Mouse (Mus musculus) heart, adult 2 months (tissue): ENCODE data around the gene Nr2e1. TPM values are rescaled to one million over a fixed set of nuclear protein-coding genes. Genes with fewer than 3 reads are reported as not detected.

ENCODE experiments used
- DNase-seq, 2 experiments: peaks; one replicate each; pipeline ENCODE4 v3.0.0; 2021
- H3K27ac ChIP-seq: fragments of 200-600 bp; 2 replicates; pipeline ENCODE4 v1.8.1; 2022
- H3K27me3 ChIP-seq: fragments of 200-500 bp; 2 replicates; pipeline ENCODE4 v1.6.1; 2012; ENCODE audit warnings: mild to moderate bottlenecking, low read length, inconsistent platforms, mixed read lengths; ENCODE audit not compliant: control insufficient read depth, insufficient read depth
- H3K36me3 ChIP-seq: fragments of 200-500 bp; 2 replicates; pipeline ENCODE4 v1.6.1; 2012; ENCODE audit warnings: low read length, inconsistent platforms; ENCODE audit not compliant: control insufficient read depth, insufficient read depth
- H3K4me1 ChIP-seq: fragments of 200-500 bp; 2 replicates; pipeline ENCODE4 v1.6.1; 2011; ENCODE audit warnings: low read length; ENCODE audit not compliant: control insufficient read depth, insufficient read depth
- H3K4me3 ChIP-seq: fragments of 200-600 bp; 2 replicates; pipeline ENCODE4 v1.8.1; 2022
- H3K79me2 ChIP-seq: fragments of 200-500 bp; replicated peaks from 2 replicates; pipeline ENCODE4 v1.6.1; 2012; ENCODE audit warnings: mild to moderate bottlenecking, inconsistent platforms, low read length, moderate library complexity, mixed read lengths; ENCODE audit not compliant: control insufficient read depth, insufficient read depth
- H3K9ac ChIP-seq: fragments of 200-500 bp; 2 replicates; pipeline ENCODE4 v1.6.1; 2012; ENCODE audit warnings: low read depth, mild to moderate bottlenecking, control low read depth, inconsistent platforms, low read length, mixed read lengths
- CTCF ChIP-seq: fragments of 200-600 bp; IDR thresholded peaks from 2 replicates; pipeline ENCODE4 v1.8.1; 2022; ENCODE audit warnings: antibody characterized with exemption, mild to moderate bottlenecking, moderate library complexity
- EP300 ChIP-seq: fragments of 200-500 bp; IDR thresholded peaks from 2 replicates; pipeline ENCODE4 v1.6.1; 2011; ENCODE audit warnings: low read depth, low read length, control low read depth; ENCODE audit not compliant: insufficient read depth
- POLR2A ChIP-seq: fragments of 200-500 bp; IDR thresholded peaks from 2 replicates; pipeline ENCODE4 v1.6.1; 2011; ENCODE audit warnings: mild to moderate bottlenecking, low read depth, low read length, control low read depth; ENCODE audit not compliant: insufficient read depth
- WGBS: fragments of 180-500 bp; shearing (Covaris S2); methylation state at CpG from one replicate; pipeline ENCODE4 v1.1.7; 2018; 5-methylcytosine and 5-hydroxymethylcytosine counted together
- intact Hi-C: fragments of 180-260 bp; cut with DNase I; formaldehyde crosslinking; loops from one replicate; pipeline ENCODE4 v1.15.1; 2025
- polyA plus RNA-seq: library from polyadenylated mRNA; depleted of rRNA; stranded (reverse); fragments of >200 nt; gene quantifications from 2 replicates; pipeline ENCODE4 v1.2.3, GENCODE M21; 2012
- total RNA-seq, 2 experiments: library from RNA; stranded (reverse); gene quantifications; 2 replicates each; pipeline ENCODE4 v1.2.3; 2021

Gene Nr2e1
- total and polyA plus RNA-seq, 3 experiments, result not detected

DNA sequence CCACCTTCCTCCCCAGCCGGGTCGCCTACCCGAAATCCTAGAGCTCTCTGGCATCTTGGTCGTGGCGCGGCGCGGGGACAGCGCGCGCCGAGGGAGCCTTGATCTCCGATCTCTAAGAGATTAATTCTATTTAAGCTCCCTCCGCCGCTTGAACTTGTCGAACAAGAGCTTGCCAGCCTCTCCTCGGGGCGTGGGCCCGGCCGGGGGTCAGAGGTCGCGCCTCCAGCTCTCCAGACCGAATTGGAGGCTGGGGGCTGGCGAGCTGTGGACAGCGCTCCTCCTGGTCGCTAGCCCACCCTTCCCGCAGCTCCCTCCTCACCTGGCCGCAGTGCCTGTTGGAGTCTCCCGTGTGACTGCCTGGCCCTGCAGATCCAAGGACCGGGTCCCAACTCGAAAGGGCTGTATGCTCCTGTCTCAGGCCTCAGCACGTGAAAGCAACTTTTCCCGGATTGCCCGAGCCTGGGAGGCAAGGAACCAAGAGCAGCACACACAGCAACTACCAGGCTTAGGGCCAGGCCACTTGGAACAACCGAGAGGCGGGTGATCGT lies 1.1 kb upstream of the Nr2e1 start:
- intact Hi-C loops, result loop anchor here (5.0 kb wide), 1 partner anchor 48 kb away; no protein-coding TSS in a partner anchor
- Histone ChIP-seq H3K4me1 (peaks cover 2% of the 10 kb centered on the region; the same call in 1 of the 2 replicates), H3K36me3 (no peaks in the 10 kb centered on the region), H3K27ac (no peak overlapping the region), H3K79me2 (no peaks in the 10 kb centered on the region), H3K27me3 (peaks cover 54% of the 10 kb centered on the region), H3K4me3 (no peak overlapping the region), H3K9ac (no peak overlapping the region)
- DNase-seq, result no peak
- 4% methylated on average over 37 of the region's 37 CpGs for WGBS
- no peak for TF ChIP-seq EP300
- no peak for TF ChIP-seq POLR2A
- TF ChIP-seq CTCF, result no peak

DNA sequence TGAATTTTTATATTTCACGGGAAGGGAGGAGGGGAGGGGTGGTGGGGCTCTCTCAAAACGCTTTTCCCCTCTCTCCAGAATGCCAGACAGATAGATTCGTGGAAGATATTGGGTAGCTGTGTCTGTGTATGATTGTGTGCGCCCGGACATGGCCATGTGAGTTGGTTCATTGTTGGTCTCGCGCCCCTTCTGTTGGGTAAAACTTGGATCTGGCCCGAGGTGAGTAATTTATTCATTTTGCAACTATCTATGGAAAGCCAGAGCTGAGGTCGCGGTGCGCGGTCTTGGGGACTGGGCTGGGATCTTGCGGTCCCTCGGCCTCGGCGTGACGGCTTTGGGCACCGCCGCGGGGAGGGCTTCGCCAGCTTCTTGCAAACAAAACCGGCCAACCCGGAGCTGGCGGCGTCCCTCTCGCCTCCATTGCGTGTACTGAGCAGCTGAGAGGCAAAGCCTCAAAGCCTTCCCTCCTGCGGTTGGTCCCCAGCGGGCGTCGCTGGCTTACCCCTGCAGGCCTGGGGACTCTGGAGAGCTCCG lies 537 bp upstream of the Nr2e1 start:
- no peak overlapping the region for H3K4me3 ChIP-seq
- H3K9ac ChIP-seq, result no peak overlapping the region
- peak in 1 of 2 experiments; percentile 26 for DNase-seq
- H3K4me1 ChIP-seq, result peaks cover 2% of the 10 kb centered on the region; the same call in 1 of the 2 replicates
- H3K27me3 ChIP-seq, result peaks cover 58% of the 10 kb centered on the region
- intact Hi-C loops, result loop anchor here (5.0 kb wide), 1 partner anchor 48 kb away; no protein-coding TSS in a partner anchor
- TF ChIP-seq CTCF (no peak), EP300 (no peak), POLR2A (no peak)
- no peaks in the 10 kb centered on the region for H3K79me2 ChIP-seq
- WGBS, result 3% methylated on average over 32 of the region's 32 CpGs
- no peak overlapping the region for H3K27ac ChIP-seq
- no peaks in the 10 kb centered on the region for H3K36me3 ChIP-seq

DNA sequence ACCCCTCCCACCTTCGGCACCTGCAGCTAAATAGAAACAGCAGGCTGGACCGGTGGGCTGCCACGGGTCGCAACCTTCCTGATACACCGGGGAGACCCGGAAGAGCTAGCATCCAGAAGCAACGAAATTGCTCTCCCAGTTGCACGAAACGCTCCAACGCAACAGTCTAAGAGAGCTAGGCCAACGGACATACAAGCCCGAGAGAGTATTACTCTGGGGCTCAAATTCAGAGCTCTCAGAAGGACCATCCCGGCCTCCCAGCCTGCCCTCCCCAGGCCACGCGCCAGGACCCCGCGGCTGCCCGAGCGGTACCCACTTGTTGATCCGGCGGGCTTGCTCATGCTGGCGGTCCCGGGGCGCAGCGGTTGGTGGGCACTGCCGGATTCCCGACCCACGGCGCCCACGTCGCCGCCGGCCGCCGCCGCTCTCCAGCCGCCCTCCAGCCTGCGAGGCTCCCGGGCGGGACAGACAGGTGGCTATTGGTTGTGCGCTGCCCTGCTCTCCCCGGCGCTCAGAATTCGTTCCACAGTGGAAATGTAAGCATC lies 794 bp downstream of the Nr2e1 start:
- WGBS, result 2% methylated on average over 44 of the region's 44 CpGs
- no peak for TF ChIP-seq EP300
- no peak for TF ChIP-seq CTCF
- no peak for TF ChIP-seq POLR2A
- Histone ChIP-seq H3K9ac (no peak overlapping the region), H3K36me3 (no peaks in the 10 kb centered on the region), H3K79me2 (no peaks in the 10 kb centered on the region), H3K27me3 (peaks cover 58% of the 10 kb centered on the region), H3K27ac (no peak overlapping the region), H3K4me1 (peaks cover 2% of the 10 kb centered on the region; the same call in 1 of the 2 replicates), H3K4me3 (no peak overlapping the region)
- intact Hi-C loops, result loop anchor here (5.0 kb wide), 1 partner anchor 50 kb away; no protein-coding TSS in a partner anchor
- peak in 1 of 2 experiments; percentile 28 for DNase-seq

DNA sequence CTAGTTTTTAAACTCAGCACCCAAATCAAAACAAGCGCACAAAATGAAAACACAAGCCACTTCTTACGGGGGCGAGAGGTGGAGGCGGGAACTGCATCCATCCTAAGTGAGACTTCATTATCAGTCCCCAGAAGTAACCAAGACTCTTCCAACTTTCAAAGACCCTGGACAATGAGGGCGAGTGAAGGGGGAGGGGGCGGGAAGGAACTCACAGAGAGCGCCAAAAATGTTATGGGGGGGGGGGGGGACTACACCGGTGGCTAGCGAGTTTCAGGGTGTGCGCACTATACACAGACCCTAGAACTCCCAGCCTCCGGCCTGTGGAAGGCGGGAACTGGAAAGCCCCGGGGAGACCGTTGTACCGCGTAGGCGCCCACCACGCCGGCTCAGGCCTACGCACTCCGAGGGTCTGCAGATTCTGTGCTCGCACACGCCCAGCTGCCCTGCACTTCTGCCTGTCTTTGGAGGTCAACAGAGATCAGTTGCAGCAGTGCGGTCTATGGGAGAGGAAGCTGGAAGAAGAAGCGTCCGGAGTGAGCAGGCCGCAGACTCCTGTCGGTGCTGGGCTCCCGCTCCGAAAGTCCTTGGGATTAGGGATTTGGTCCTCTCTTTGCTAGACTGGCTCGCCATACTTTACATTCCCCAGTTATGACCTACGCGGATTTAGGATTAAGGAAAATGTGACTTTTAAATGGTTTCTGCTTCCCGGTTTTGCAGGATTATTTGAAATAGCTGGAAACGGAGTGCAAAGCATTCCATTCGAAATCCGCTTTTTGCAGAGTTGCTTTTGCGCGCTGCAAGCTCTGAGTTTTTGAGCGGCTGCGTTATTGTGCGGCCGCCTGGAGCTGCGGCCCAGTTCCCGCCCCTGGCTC lies 1.5 kb downstream of the Nr2e1 start:
- Histone ChIP-seq H3K4me3 (no peak overlapping the region), H3K79me2 (no peaks in the 10 kb centered on the region), H3K9ac (no peak overlapping the region), H3K27me3 (peaks cover 58% of the 10 kb centered on the region), H3K27ac (no peak overlapping the region), H3K4me1 (peaks cover 2% of the 10 kb centered on the region; the same call in 1 of the 2 replicates), H3K36me3 (no peaks in the 10 kb centered on the region)
- DNase-seq, result peak in 1 of 2 experiments; percentile 39
- intact Hi-C loops, result loop anchor here (5.0 kb wide), 1 partner anchor 50 kb away; no protein-coding TSS in a partner anchor
- WGBS, result 8% methylated on average over 45 of the region's 45 CpGs
- TF ChIP-seq POLR2A, result no peak
- no peak for TF ChIP-seq CTCF
- no peak for TF ChIP-seq EP300

DNA sequence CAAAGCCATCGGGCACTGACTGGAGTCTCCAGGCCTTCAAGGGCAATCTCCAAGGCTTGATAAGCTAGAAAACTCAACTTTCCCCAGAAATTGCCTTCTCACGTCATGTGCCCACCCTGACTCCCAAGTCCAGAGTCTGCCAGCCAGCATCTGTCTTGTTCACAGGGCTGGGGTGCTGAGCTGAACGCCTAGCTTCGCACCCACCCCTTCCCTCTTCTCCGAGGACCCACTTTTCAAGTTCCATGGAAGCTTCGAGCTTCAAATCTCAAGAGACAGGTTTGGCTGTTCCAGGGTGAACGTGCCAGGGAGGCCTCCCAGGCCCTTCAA lies 2.5 kb downstream of the Nr2e1 start:
- no peaks in the 10 kb centered on the region for H3K36me3 ChIP-seq
- TF ChIP-seq CTCF (no peak), EP300 (no peak), POLR2A (no peak)
- peaks cover 56% of the 10 kb centered on the region for H3K27me3 ChIP-seq
- no peak overlapping the region for H3K9ac ChIP-seq
- no peak overlapping the region for H3K4me3 ChIP-seq
- WGBS, result 17% methylated on average over 7 of the region's 7 CpGs
- intact Hi-C loops, result loop anchor here (5.0 kb wide), 1 partner anchor 51 kb away; no protein-coding TSS in a partner anchor
- no peak for DNase-seq
- peaks cover 2% of the 10 kb centered on the region; the same call in 1 of the 2 replicates for H3K4me1 ChIP-seq
- H3K79me2 ChIP-seq, result no peaks in the 10 kb centered on the region
- no peak overlapping the region for H3K27ac ChIP-seq
